In the genomic region with DNA sequence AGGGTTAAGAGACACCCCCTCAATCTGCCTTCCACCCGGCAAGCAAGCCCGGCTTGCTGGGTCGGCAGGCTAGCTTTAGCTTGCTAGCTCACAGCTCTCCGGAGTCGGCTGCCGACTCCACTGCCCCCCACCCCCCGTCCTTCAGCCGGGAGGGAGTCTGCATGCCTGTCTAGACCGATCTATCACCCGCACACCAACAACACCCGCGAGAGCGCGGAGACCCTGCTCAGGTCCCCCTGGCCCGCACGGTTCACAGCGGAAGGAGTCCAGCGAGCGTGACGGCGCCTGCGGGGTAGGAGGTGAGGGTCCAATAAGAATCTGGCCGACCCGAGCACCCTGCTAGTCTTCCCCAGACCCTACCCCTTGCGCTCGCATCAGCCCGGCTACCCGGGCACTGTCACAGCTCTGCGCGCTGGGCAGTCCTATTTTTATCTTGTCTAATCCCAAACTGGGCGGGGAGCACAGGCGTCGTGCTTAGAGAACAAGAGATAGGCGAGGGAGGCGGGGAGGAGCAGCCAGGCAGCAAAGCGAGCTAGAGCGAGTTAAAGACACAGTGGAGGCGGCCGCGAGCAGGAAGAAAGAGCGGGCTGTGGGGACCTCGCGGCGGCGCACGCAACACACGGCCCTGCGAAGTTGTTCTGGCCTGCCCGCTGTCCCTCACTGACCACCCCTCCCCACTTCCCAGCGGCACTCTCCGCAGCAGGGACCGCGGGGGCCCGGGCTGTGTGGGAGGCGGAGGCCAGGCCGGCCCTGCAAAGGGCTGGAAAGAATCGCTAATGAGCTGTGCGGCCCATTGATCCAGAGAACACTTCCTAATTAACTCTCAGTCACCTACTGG, we compare ENCODE assay signal across 8 mouse cellular contexts.
A peak's percentile ranks its signal among the peaks of the same experiment; 100 is the strongest.
DNase-seq lines count a peak whose midpoint lies in the region; ATAC-seq and TF ChIP-seq lines count a peak whose summit lies in the region.

No protein-coding gene starts in this region.

- peaks cover 80% of the 10 kb centered on the region for H3K79me2 ChIP-seq in MEL (ENCODE audit: control insufficient read depth, insufficient read depth, low read length, poor library complexity)

- no peak for TF ChIP-seq RAD21 in MEL (IDR thresholded peaks at IDR 0.05; ENCODE audit: low read depth, low read length)

- H3K27ac ChIP-seq in MEL (ENCODE audit: control insufficient read depth, low read depth, low read length), result peak overlapping the region; percentile 24
- peak overlapping the region; percentile 79 for H3K27ac ChIP-seq in forebrain, embryonic 10.5 days
- H3K27ac ChIP-seq in lung, embryonic 16.5 days (ENCODE audit: low read length), result peak overlapping the region; percentile 44

- no peak; a peak in 1 of 4 replicates for TF ChIP-seq EP300 in MEL (IDR thresholded peaks at IDR 0.05; ENCODE audit: low read depth in 1 of 2, low read length in 2 of 2)

- H3K9me3 ChIP-seq in MEL (replicated peaks; ENCODE audit: insufficient read depth, low read length), result no peaks in the 10 kb centered on the region
- H3K9me3 ChIP-seq in forebrain, embryonic 10.5 days, result no peaks in the 10 kb centered on the region
- no peaks in the 10 kb centered on the region for H3K9me3 ChIP-seq in lung, embryonic 16.5 days (ENCODE audit: control insufficient read depth, low read length)

- peak overlapping the region; percentile 95 for H3K9ac ChIP-seq in MEL (ENCODE audit: control insufficient read depth, low read depth, low read length, poor library complexity, severe bottlenecking)
- peak overlapping the region; percentile 84 for H3K9ac ChIP-seq in lung, embryonic 16.5 days (ENCODE audit: low read length)

- peaks cover 0 to 10% of the 10 kb centered on the region in 2 experiments; a peak in 2 of 4 replicates for H3K36me3 ChIP-seq in MEL (ENCODE audit: control insufficient read depth in 1 of 2, insufficient read depth in 2 of 2, low read length in 2 of 2)
- H3K36me3 ChIP-seq in forebrain, embryonic 10.5 days (replicated peaks), result no peaks in the 10 kb centered on the region
- no peaks in the 10 kb centered on the region for H3K36me3 ChIP-seq in lung, embryonic 16.5 days (ENCODE audit: control insufficient read depth, insufficient read depth, low read length)

- no peaks in the 10 kb centered on the region for H3K27me3 ChIP-seq in MEL (ENCODE audit: control insufficient read depth in 1 of 2, insufficient read depth in 2 of 2, low read length in 2 of 2)
- H3K27me3 ChIP-seq in forebrain, embryonic 10.5 days (ENCODE audit: poor library complexity, severe bottlenecking), result peaks cover 100% of the 10 kb centered on the region
- H3K27me3 ChIP-seq in lung, embryonic 16.5 days (ENCODE audit: control insufficient read depth, insufficient read depth, low read depth, low read length), result peaks cover 48% of the 10 kb centered on the region

- ATAC-seq in lung, embryonic 16.5 days (ENCODE audit: low read depth), result peak; percentile 53

- TF ChIP-seq CTCF in MEL (IDR thresholded peaks at IDR 0.05 in 2 of 3, conservative IDR thresholded peaks at IDR 0.05 in 1 of 3; ENCODE audit: control insufficient read depth in 1 of 3, insufficient read depth in 1 of 3, low read depth in 2 of 3, low read length in 3 of 3, poor library complexity in 1 of 3, severe bottlenecking in 1 of 3), result no peak

- TF ChIP-seq POLR2A in MEL (IDR thresholded peaks at IDR 0.05; ENCODE audit: control insufficient read depth in 1 of 2, insufficient read depth in 1 of 2, low read depth in 1 of 2, low read length in 2 of 2, poor library complexity in 1 of 2), result peak; percentile 35 to 50; a peak in 1 of 4 replicates

- H3K4me1 ChIP-seq in MEL (ENCODE audit: control insufficient read depth in 1 of 2, insufficient read depth in 2 of 2, low read length in 2 of 2), result peaks cover 4 to 21% of the 10 kb centered on the region in 2 experiments; a peak in 3 of 4 replicates
- peaks cover 68% of the 10 kb centered on the region for H3K4me1 ChIP-seq in forebrain, embryonic 10.5 days
- H3K4me1 ChIP-seq in lung, embryonic 16.5 days (replicated peaks; ENCODE audit: control insufficient read depth, insufficient read depth, low read length), result peaks cover 33% of the 10 kb centered on the region

- WGBS in forebrain, embryonic 10.5 days, result 2% methylated on average over 58 of the region's 58 CpGs
- WGBS in lung, embryonic 16.5 days, result 3% methylated on average over 47 of the region's 58 CpGs

- H3K4me2 ChIP-seq in lung, embryonic 16.5 days (ENCODE audit: low read depth, low read length), result peak overlapping the region; percentile 79

- DNase-seq in MEL (ENCODE audit: low read depth, low spot score), result peak; percentile 89
- DNase-seq in c-Kit-positive CD71-positive TER-119-positive erythroid progenitor cells, embryonic 14.5 days (ENCODE audit: low spot score), result peak; percentile 69
- peak; percentile 64 for DNase-seq in forebrain, embryonic 10.5 days (ENCODE audit: extremely low spot score, low spot score)
- peak; percentile 56 to 61 for DNase-seq in heart, postnatal 14 days
- peak; percentile 71 to 73 for DNase-seq in kidney, postnatal 36 days
- peak; percentile 73 for DNase-seq in retina, embryonic 14.5 days (ENCODE audit: low spot score)
- DNase-seq in thymus, postnatal 36 days, result peak; percentile 48 to 65

- intact Hi-C loops in heart, postnatal 14 days (cut with DNase I), result loop anchor here (5.0 to 10.0 kb wide), 5 partner anchors 70 to 442 kb away; no protein-coding TSS in a partner anchor

- H3K4me3 ChIP-seq in MEL (ENCODE audit: control insufficient read depth in 1 of 2, insufficient read depth in 1 of 2, low read depth in 2 of 2, low read length in 2 of 2), result peak overlapping the region; percentile 81 to 92
- peak overlapping the region; percentile 67 for H3K4me3 ChIP-seq in forebrain, embryonic 10.5 days
- H3K4me3 ChIP-seq in lung, embryonic 16.5 days (ENCODE audit: low read length), result peak overlapping the region; percentile 70

TF ChIP-seq in MEL, 35 proteins besides CTCF, POLR2A, EP300 and RAD21:
- TF ChIP-seq KAT2A (conservative IDR thresholded peaks at IDR 0.05; ENCODE audit: low read depth, low read length) (no peak), UBTF (IDR thresholded peaks at IDR 0.05; ENCODE audit: borderline replicate concordance, insufficient read depth, low read depth, low read length) (peak; percentile 35; the same call in 1 of the 2 replicates), ETS1 (IDR thresholded peaks at IDR 0.05; ENCODE audit: low read depth, low read length) (peak; percentile 55; the same call in 1 of the 2 replicates), NELFE (IDR thresholded peaks at IDR 0.05; ENCODE audit: low read depth, low read length) (no peak; the same call in 1 of the 2 replicates), E2F4 (IDR thresholded peaks at IDR 0.05; ENCODE audit: borderline replicate concordance, low read depth, low read length) (no peak), TCF12 (IDR thresholded peaks at IDR 0.05; ENCODE audit: low read depth, low read length) (peak; percentile 23; the same call in 1 of the 2 replicates), CHD2 (IDR thresholded peaks at IDR 0.05; ENCODE audit: low read length) (no peak), USF1 (IDR thresholded peaks at IDR 0.05; ENCODE audit: low read depth, low read length) (no peak), RCOR1 (IDR thresholded peaks at IDR 0.05; ENCODE audit: low read depth, low read length) (peak; percentile 39; the same call in 1 of the 2 replicates), GABPA (IDR thresholded peaks at IDR 0.05; ENCODE audit: low read depth, low read length) (no peak), MXI1 (IDR thresholded peaks at IDR 0.05; ENCODE audit: low read depth, low read length) (peak; percentile 70), SIN3A (IDR thresholded peaks at IDR 0.05; ENCODE audit: low read length) (peak; percentile 61; the same call in 1 of the 2 replicates), MAZ (IDR thresholded peaks at IDR 0.05; ENCODE audit: low read depth, low read length) (peak; percentile 55; the same call in 1 of the 2 replicates)

Comparison
In these comparisons a context has a peak if more than half of its experiments do, and no peak if none do; other contexts are left out.
1. Peak in every context shown above with its lines: DNase-seq, ATAC-seq, H3K4me3 ChIP-seq and H3K27ac ChIP-seq.
2. H3K27ac ChIP-seq: peak in every context shown above with its lines; median percentile 79 in forebrain, embryonic 10.5 days; 44 in lung, embryonic 16.5 days; 24 in MEL.